1 mouse cellular context compared by ENCODE assay signal in the genomic region with DNA sequence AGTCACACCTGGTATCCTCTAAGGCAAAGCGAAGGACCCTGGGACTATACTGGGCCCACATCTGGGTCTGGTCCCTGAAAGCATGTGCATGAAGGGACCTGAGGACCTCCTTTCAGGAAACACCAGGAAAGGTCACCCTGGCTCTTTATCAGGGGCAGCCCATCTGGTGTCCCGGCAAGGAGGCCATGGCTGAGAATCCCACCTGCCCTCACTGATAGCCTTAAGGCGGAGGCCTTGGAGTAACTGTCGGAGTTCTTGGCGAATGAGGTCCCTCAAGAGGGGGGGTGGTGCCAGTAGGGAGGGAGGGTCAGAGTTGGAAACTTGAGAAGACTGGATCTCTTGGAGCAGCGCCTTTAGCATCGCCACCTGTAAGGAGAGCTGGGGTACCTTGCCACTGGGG.
TF ChIP-seq lines count a peak whose summit lies in the region.

No protein-coding gene starts in this region.

TF ChIP-seq in myocyte, 11 proteins besides CTCF, POLR2A, EP300 and RAD21:
- TF ChIP-seq REST (IDR thresholded peaks at IDR 0.05; ENCODE audit: insufficient read depth, insufficient read length) = no peak
- TF ChIP-seq SRF (IDR thresholded peaks at IDR 0.05; ENCODE audit: control insufficient read depth, insufficient read length, low read depth) = no peak
- TF ChIP-seq POLR2AphosphoS2 (IDR thresholded peaks at IDR 0.05; ENCODE audit: insufficient read length, low read depth) = peak; percentile 11
- no peak for TF ChIP-seq USF1 (IDR thresholded peaks at IDR 0.05; ENCODE audit: low read depth)
- TF ChIP-seq E2F4 (IDR thresholded peaks at IDR 0.05; ENCODE audit: insufficient read depth) = no peak
- TF ChIP-seq CEBPB (IDR thresholded peaks at IDR 0.05; ENCODE audit: insufficient read depth, poor library complexity, severe bottlenecking) = no peak
- no peak for TF ChIP-seq TCF3 (IDR thresholded peaks at IDR 0.05; ENCODE audit: insufficient read length, low read depth)
